Mouse (Mus musculus): ENCODE measurements around the gene Htr3b.

DNA sequence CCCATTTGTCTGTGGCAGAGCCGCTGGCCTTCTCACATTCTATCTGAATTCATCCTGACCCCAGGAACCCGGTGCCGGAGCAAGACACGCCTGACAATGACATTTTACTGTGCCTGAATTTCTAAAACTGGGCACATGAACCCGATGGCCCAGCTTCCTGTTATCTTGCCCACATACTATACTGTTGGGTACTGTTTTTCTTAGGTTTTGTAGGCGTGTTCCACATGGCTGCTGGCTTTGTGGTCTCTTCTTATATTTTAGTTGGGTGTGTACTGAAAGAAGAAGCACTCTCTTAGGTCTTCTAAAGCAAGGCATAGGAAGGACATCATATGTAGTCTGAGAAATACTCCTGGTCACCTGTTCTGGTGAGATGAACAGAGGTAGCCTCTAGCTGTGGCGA lies 30.0 kb upstream of the Htr3b start:
- TF ChIP-seq FLI1 (IDR thresholded peaks at IDR 0.05; ENCODE audit: low read length) (no peak), GATA1 (IDR thresholded peaks at IDR 0.05; ENCODE audit: borderline replicate concordance, low read length) (no peak)

Measured in megakaryocyte, embryonic 14.5 days (primary cell).